Mouse (Mus musculus): ENCODE measurements around the gene Pim3. TPM values are rescaled to one million over a fixed set of nuclear protein-coding genes. Genes with fewer than 3 reads are reported as not detected.

The Pim3 gene
- polyA plus RNA-seq, 1 experiment, result 68.3 TPM

- H3K4me3 ChIP-seq (ENCODE audit: insufficient read depth, poor library complexity, severe bottlenecking), result no peak overlapping the region
- no peaks in the 10 kb centered on the region for H3K79me3 ChIP-seq (ENCODE audit: low read depth)
- TF ChIP-seq FOSL1 (IDR thresholded peaks at IDR 0.05; ENCODE audit: insufficient read depth, low read length, poor library complexity, severe bottlenecking) (no peak), USF1 (IDR thresholded peaks at IDR 0.05; ENCODE audit: low read depth) (no peak), CEBPB (IDR thresholded peaks at IDR 0.05; ENCODE audit: low read depth) (no peak), CTCF (IDR thresholded peaks at IDR 0.05; ENCODE audit: control insufficient read depth, insufficient read depth, insufficient read length) (no peak), MYOD1 (IDR thresholded peaks at IDR 0.05; ENCODE audit: control insufficient read depth, insufficient read length, low read depth) (no peak), MAX (IDR thresholded peaks at IDR 0.05) (no peak), MYOG (IDR thresholded peaks at IDR 0.05; ENCODE audit: control insufficient read depth, extremely low read depth, insufficient read length) (no peak)
- no peaks in the 10 kb centered on the region for H3K27me3 ChIP-seq (ENCODE audit: control insufficient read depth, insufficient read depth, insufficient read length)
- peaks cover 34% of the 10 kb centered on the region for H3K36me3 ChIP-seq (ENCODE audit: control insufficient read depth, insufficient read depth)
- H3ac ChIP-seq (ENCODE audit: control insufficient read depth, insufficient read length, low read depth), result no peak overlapping the region
- H3K79me2 ChIP-seq (ENCODE audit: control insufficient read depth, insufficient read depth), result no peaks in the 10 kb centered on the region
These were observed 34.5 kb upstream of the Pim3 start for GRCm38 (mm10) chr15:88827466-88827865.

DNA sequence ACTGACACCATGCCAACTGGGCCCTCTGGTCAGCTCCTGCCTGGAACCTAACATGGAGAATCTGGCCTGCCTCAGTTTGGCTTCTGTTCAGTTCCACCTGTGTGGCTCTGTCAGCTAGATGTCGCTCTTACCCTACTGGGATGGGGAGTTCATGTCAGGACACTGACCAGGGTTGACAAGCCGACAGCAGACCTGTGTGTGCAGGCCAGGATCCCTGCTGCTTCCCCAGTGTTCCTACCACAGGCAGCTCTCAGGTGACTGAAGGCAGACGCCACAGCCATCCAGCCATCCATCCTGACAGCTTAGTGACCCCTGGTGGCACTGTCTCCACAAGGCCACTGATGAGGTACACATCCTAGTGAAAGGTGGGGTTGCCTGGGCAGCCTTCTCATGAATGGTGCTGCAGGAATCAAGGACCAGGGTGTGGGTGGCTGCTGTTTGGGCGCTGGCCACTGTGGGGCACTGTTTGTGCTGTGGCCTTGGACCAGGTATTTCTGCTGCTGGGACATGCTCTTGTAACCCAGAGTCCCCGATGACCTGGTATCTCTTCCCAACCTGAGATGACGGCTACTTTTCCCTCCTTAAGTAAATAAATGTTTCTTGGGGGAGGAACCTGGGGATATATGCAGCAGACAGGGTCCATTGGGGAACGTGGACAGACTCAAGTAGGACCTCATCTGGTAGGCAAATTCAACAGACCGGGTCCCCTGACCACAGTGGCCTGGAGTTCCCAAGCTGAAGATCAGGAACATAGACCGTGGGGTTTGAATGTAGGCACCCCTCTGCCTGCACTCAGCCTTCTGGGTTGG, 33.8 kb upstream of the Pim3 start:
- H3ac ChIP-seq (ENCODE audit: control insufficient read depth, insufficient read length, low read depth), result no peak overlapping the region
- H3K79me3 ChIP-seq (ENCODE audit: low read depth), result no peaks in the 10 kb centered on the region
- TF ChIP-seq CTCF (IDR thresholded peaks at IDR 0.05; ENCODE audit: control insufficient read depth, insufficient read depth, insufficient read length) (peak; percentile 95), MYOD1 (IDR thresholded peaks at IDR 0.05; ENCODE audit: control insufficient read depth, insufficient read length, low read depth) (no peak)
- peaks cover 28% of the 10 kb centered on the region for H3K36me3 ChIP-seq (ENCODE audit: control insufficient read depth, insufficient read depth)
- no peaks in the 10 kb centered on the region for H3K27me3 ChIP-seq (ENCODE audit: control insufficient read depth, insufficient read depth, insufficient read length)
- no peaks in the 10 kb centered on the region for H3K79me2 ChIP-seq (ENCODE audit: control insufficient read depth, insufficient read depth)
- H3K4me3 ChIP-seq (ENCODE audit: insufficient read depth, poor library complexity, severe bottlenecking), result no peak overlapping the region

DNA sequence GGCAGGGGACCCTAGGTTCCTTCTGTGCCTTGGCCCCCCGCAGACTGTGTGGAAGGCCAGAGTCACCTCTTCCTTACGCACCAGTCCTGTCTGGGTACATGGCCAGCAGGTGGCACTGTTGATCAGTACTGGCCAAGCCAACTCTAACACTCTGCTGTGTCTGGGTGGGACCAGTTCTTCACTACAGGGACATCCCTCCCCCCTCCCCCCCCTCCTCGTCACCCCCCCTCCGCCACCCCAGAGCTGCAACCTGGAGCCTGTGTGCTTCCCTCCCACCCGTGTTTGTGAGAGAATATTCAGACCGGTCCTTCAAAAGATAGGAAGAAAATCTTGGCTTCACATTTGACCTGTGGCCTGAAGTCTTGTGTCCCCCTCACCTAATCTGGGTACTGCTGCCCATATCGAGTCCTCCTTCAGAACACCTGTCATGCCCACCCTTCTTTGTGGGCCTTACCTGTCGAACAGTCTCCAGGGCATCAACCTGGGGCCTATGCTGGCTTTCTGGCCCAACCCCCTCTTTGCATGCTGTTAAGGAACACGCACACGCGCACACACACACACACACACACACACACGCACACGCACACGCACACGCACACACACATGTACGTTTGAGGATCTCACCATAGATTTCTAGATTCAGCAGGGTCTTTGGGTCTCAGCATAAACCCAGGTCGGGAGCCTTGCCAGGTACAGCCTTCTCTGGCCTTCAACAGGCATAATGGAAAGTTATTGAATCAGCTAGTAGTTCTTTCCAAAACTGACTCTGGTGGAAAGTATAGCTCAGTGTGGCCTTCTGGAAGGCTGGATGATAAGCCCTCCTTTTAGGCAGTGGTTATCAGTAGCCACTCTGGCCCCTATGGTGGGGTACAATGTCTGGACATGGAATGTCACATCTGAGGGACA, 32.9 kb upstream of the Pim3 start:
- no peaks in the 10 kb centered on the region for H3K27me3 ChIP-seq (ENCODE audit: control insufficient read depth, insufficient read depth, insufficient read length)
- H3K36me3 ChIP-seq (ENCODE audit: control insufficient read depth, insufficient read depth), result peaks cover 21% of the 10 kb centered on the region
- H3ac ChIP-seq (ENCODE audit: control insufficient read depth, insufficient read length, low read depth), result no peak overlapping the region
- H3K4me3 ChIP-seq (ENCODE audit: insufficient read depth, poor library complexity, severe bottlenecking), result no peak overlapping the region
- no peaks in the 10 kb centered on the region for H3K79me3 ChIP-seq (ENCODE audit: low read depth)
- TF ChIP-seq FOSL1 (IDR thresholded peaks at IDR 0.05; ENCODE audit: insufficient read depth, low read length, poor library complexity, severe bottlenecking) (no peak), MAX (IDR thresholded peaks at IDR 0.05) (no peak), CTCF (IDR thresholded peaks at IDR 0.05; ENCODE audit: control insufficient read depth, insufficient read depth, insufficient read length) (peak; percentile 99)
- no peaks in the 10 kb centered on the region for H3K79me2 ChIP-seq (ENCODE audit: control insufficient read depth, insufficient read depth)

DNA sequence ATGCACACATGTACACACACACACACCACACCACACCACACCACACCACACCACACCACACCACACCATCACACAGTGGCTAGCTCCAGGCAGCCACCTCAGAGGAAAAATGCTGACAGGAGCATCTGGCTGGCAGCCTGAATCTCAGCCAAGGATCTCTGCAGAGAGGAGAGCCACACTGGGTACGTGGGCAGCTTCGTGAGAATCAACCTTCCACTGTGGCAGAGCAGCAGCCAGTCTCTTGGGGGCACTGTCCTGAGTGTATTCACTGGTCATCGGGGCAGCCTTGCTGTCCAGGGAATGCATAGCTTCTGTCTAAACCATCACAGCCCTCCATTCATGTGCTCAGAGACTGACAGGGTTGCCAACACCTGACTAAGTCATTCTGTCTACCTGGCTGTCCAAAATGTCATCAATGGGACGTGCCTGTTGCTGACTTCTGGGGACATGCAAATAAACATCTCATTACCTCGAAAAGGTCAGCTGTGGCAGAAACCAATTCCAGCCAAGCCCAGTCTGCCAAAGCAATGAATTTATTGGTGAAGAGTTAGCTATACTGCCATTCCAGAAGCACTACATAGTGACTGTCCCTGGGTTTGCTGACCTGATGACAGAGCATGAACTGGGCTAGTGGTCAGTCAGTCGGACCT, 32.1 kb upstream of the Pim3 start:
- Histone ChIP-seq H3ac (ENCODE audit: control insufficient read depth, insufficient read length, low read depth) (no peak overlapping the region), H3K4me3 (ENCODE audit: insufficient read depth, poor library complexity, severe bottlenecking) (no peak overlapping the region), H3K79me3 (ENCODE audit: low read depth) (no peaks in the 10 kb centered on the region), H3K79me2 (ENCODE audit: control insufficient read depth, insufficient read depth) (no peaks in the 10 kb centered on the region), H3K36me3 (ENCODE audit: control insufficient read depth, insufficient read depth) (peaks cover 15% of the 10 kb centered on the region), H3K27me3 (ENCODE audit: control insufficient read depth, insufficient read depth, insufficient read length) (no peaks in the 10 kb centered on the region)
- TF ChIP-seq MAX (IDR thresholded peaks at IDR 0.05), result no peak
- TF ChIP-seq MYOG (IDR thresholded peaks at IDR 0.05; ENCODE audit: control insufficient read depth, extremely low read depth, insufficient read length), result no peak
- TF ChIP-seq FOSL1 (IDR thresholded peaks at IDR 0.05; ENCODE audit: insufficient read depth, low read length, poor library complexity, severe bottlenecking), result no peak
- TF ChIP-seq MYOD1 (IDR thresholded peaks at IDR 0.05; ENCODE audit: control insufficient read depth, insufficient read length, low read depth), result no peak
- no peak for TF ChIP-seq USF1 (IDR thresholded peaks at IDR 0.05; ENCODE audit: low read depth)
- no peak for TF ChIP-seq CTCF (IDR thresholded peaks at IDR 0.05; ENCODE audit: control insufficient read depth, insufficient read depth, insufficient read length)
- no peak for TF ChIP-seq CEBPB (IDR thresholded peaks at IDR 0.05; ENCODE audit: low read depth)

DNA sequence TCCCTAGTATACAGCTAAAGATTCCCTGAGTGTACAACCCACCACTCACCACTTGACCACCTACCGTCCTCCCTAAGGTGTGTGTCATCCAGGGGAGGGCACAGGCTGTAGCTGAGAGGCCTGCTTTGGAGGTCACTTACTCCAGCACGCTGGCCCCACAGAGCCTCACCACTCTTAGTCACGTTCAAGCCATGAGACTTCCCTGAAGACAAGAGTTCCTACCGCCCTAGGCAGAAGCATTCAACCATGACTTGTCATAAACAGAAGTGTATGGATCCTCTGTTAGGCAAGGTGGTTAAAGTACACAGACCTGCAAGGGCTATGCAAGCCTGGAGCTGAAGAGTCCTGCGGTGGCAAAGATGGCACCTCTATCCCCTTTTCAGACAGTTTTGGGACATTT, 31.3 kb upstream of the Pim3 start:
- no peak for TF ChIP-seq MAX (IDR thresholded peaks at IDR 0.05)
- no peak for TF ChIP-seq MYOD1 (IDR thresholded peaks at IDR 0.05; ENCODE audit: control insufficient read depth, insufficient read length, low read depth)
- no peak for TF ChIP-seq CTCF (IDR thresholded peaks at IDR 0.05; ENCODE audit: control insufficient read depth, insufficient read depth, insufficient read length)
- no peak overlapping the region for H3K4me3 ChIP-seq (ENCODE audit: insufficient read depth, poor library complexity, severe bottlenecking)
- peaks cover 9% of the 10 kb centered on the region for H3K36me3 ChIP-seq (ENCODE audit: control insufficient read depth, insufficient read depth)
- H3K79me3 ChIP-seq (ENCODE audit: low read depth), result no peaks in the 10 kb centered on the region
- H3K79me2 ChIP-seq (ENCODE audit: control insufficient read depth, insufficient read depth), result no peaks in the 10 kb centered on the region
- H3K27me3 ChIP-seq (ENCODE audit: control insufficient read depth, insufficient read depth, insufficient read length), result no peaks in the 10 kb centered on the region
- H3ac ChIP-seq (ENCODE audit: control insufficient read depth, insufficient read length, low read depth), result no peak overlapping the region

Measured in C2C12 (cell line).